In the genomic region with DNA sequence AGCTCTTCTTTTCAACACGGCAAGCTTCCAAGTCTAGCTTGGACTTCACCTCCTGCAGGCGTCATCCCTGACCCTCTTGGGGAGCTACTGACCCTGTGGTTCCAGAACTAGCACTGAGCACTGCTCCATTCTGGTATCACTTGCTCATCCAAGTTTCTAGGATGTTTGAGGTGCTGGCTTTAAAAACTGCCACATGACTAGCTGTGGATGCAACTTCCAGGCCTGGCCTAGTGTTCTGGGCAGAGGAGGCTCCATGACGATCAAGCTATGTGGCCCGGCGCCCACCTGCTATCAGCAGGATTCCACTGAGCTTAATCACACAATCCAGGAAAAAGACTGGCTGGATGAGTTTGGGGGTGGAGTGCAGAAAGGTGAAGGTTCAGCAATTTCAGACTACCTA, we compare ENCODE assay signal across 10 mouse cellular contexts. TPM values are rescaled to one million over a fixed set of nuclear protein-coding genes. Genes with fewer than 3 reads are reported as not detected.
A peak's percentile ranks its signal among the peaks of the same experiment; 100 is the strongest.
DNase-seq lines count a peak whose midpoint lies in the region; ATAC-seq and TF ChIP-seq lines count a peak whose summit lies in the region.
"Had no signal": no experiment of that assay in that cellular context is flagged by ENCODE, and none has a peak within 500 bp of the region (broad histone marks: within the 10 kb centered on the region; RNA-seq: fewer than 3 reads in every experiment).

No protein-coding gene starts in this region.

- 49% methylated on average over 5 of the region's 5 CpGs for WGBS in lung, adult 2 months
- 57% methylated on average over 5 of the region's 5 CpGs for WGBS in stomach, postnatal 0 days

- TF ChIP-seq CTCF in lung, adult 2 months (IDR thresholded peaks at IDR 0.05; ENCODE audit: insufficient read depth, low read length), result no peak
- TF ChIP-seq CTCF in stomach, postnatal 0 days (IDR thresholded peaks at IDR 0.05; ENCODE audit: low read depth), result no peak

- no peak overlapping the region for H3K9ac ChIP-seq in stomach, postnatal 0 days (ENCODE audit: low read length)
- H3K9ac ChIP-seq: liver, embryonic 13.5 days had no signal

- H3K4me3 ChIP-seq in lung, adult 2 months (replicated peaks; ENCODE audit: extremely low read depth, low read depth, low read length), result no peak overlapping the region
- no peak overlapping the region for H3K4me3 ChIP-seq in stomach, postnatal 0 days (ENCODE audit: low read depth, low read length)
- H3K4me3 ChIP-seq: layer of hippocampus, adult 2 months; liver, embryonic 13.5 days had no signal

- DNase-seq in lung, adult 18-20 months, result peak; percentile 64 to 69
- no peak for DNase-seq in lung, adult 2 months
- DNase-seq in gastrocnemius, postnatal 25 days, result peak; percentile 68
- peak; percentile 66 to 79 for DNase-seq in heart, postnatal 14 days
- DNase-seq in stomach, postnatal 0 days (ENCODE audit: low spot score), result peak; percentile 59
- no peak for DNase-seq in thymus, postnatal 14 days
- no peak for DNase-seq in retina, postnatal 1 day
- DNase-seq: cerebellum, adult 18-20 months; liver, embryonic 13.5 days had no signal

- H3K27me3 ChIP-seq in stomach, postnatal 0 days (ENCODE audit: control insufficient read depth, insufficient read depth, low read length), result no peaks in the 10 kb centered on the region
- H3K27me3 ChIP-seq: liver, embryonic 13.5 days had no signal

- no peaks in the 10 kb centered on the region for H3K9me3 ChIP-seq in stomach, postnatal 0 days (ENCODE audit: control insufficient read depth, low read length)
- H3K9me3 ChIP-seq: liver, embryonic 13.5 days had no signal

- ATAC-seq in stomach, postnatal 0 days (ENCODE audit: low FRiP score, low TSS enrichment), result peak; percentile 17; the same call in 1 of the 2 replicates

- intact Hi-C loops in heart, postnatal 14 days (cut with DNase I), result loop anchor here (5.0 kb wide), 1 partner anchor 52 kb away; no protein-coding TSS in a partner anchor

- no peaks in the 10 kb centered on the region for H3K36me3 ChIP-seq in stomach, postnatal 0 days (ENCODE audit: control insufficient read depth, insufficient read depth, low read length)

- H3K27ac ChIP-seq in stomach, postnatal 0 days (replicated peaks), result 0 out of 2 replicates have a peak overlapping the region, but pooled peaks have one; percentile 35
- H3K27ac ChIP-seq: layer of hippocampus, adult 2 months; liver, embryonic 13.5 days had no signal

- H3K4me1 ChIP-seq in lung, adult 2 months (ENCODE audit: control insufficient read depth, insufficient read depth, low read length), result peaks cover 25% of the 10 kb centered on the region
- peaks cover 24% of the 10 kb centered on the region for H3K4me1 ChIP-seq in stomach, postnatal 0 days (replicated peaks; ENCODE audit: control insufficient read depth, insufficient read depth)

- no peak for TF ChIP-seq EP300 in stomach, postnatal 0 days (optimal IDR thresholded peaks at IDR 0.05)

- no peak for TF ChIP-seq POLR2A in lung, adult 2 months (IDR thresholded peaks at IDR 0.05; ENCODE audit: borderline replicate concordance, extremely low read depth, low read depth, low read length)

- no peak overlapping the region for H3K4me2 ChIP-seq in stomach, postnatal 0 days (replicated peaks; ENCODE audit: low read depth)
- H3K4me2 ChIP-seq: liver, embryonic 13.5 days had no signal

RNA-seq across cellular contexts. Expression of a gene that starts 57.4 kb away (rescaled TPM):
- polyA plus RNA-seq in lung, adult 2 months (2012; rRNA removed), result 36.2 and 37.7 TPM in 2 replicates
- 1 to 10 TPM; 5.4 to 8.0 TPM for total RNA-seq in gastrocnemius, postnatal 25 days (2021)
- total RNA-seq in heart, postnatal 14 days (2021), result 10 to 100 TPM; 29.7 to 46.1 TPM
- polyA plus RNA-seq in stomach, postnatal 0 days (2015; fragmentation: Nextera tagmentation; extraction: Ambion mirVana), result 5.5 and 6.9 TPM in 2 replicates

Comparison
In these comparisons a context has a peak if more than half of its experiments do, and no peak if none do; other contexts are left out.
1. DNase-seq: peak in lung, adult 18-20 months (2 of 2), gastrocnemius, postnatal 25 days (single experiment), heart, postnatal 14 days (2 of 2) and stomach, postnatal 0 days (single experiment); none in lung, adult 2 months (single experiment), thymus, postnatal 14 days (single experiment) and retina, postnatal 1 day (single experiment).